Mouse (Mus musculus) lung, embryonic 14.5 days (tissue): Measurements from ENCODE around the gene Stab1. TPM values are rescaled to one million over a fixed set of nuclear protein-coding genes. Genes with fewer than 3 reads are reported as not detected.
A peak's percentile ranks its signal among the peaks of the same experiment; 100 is the strongest.

ENCODE experiments used
- ATAC-seq: fragments of 200-750 bp; cut with Nextera tagmentation; 2 replicates; pipeline ENCODE4 v1.8.0; 2017; ENCODE audit warnings: mild to moderate bottlenecking, moderate TSS enrichment, moderate library complexity; ENCODE audit not compliant: insufficient read depth
- DNase-seq: peaks from one replicate; pipeline ENCODE4 v3.0.0-alpha.2; 2015
- H3K27ac ChIP-seq: fragments of 300-500 bp; sonication (generic); 2 replicates; pipeline ENCODE4 v1.5.1; 2014; ENCODE audit warnings: low read depth, mild to moderate bottlenecking, moderate library complexity
- H3K27me3 ChIP-seq: fragments of 300-500 bp; sonication (generic); 2 replicates; pipeline ENCODE4 v1.6.1; 2014; ENCODE audit warnings: low read length, control low read depth; ENCODE audit not compliant: insufficient read depth
- H3K36me3 ChIP-seq: fragments of 300-500 bp; sonication (generic); 2 replicates; pipeline ENCODE4 v1.6.1; 2014; ENCODE audit warnings: control low read depth; ENCODE audit not compliant: insufficient read depth
- H3K4me1 ChIP-seq: fragments of 300-500 bp; sonication (generic); 2 replicates; pipeline ENCODE4 v1.6.1; 2014; ENCODE audit warnings: antibody characterized with exemption, control low read depth; ENCODE audit not compliant: insufficient read depth
- H3K4me2 ChIP-seq: fragments of 300-500 bp; sonication (generic); 2 replicates; pipeline ENCODE4 v1.6.1; 2014; ENCODE audit warnings: mild to moderate bottlenecking
- H3K4me3 ChIP-seq: fragments of 300-500 bp; sonication (generic); 2 replicates; pipeline ENCODE4 v1.5.1; 2014; ENCODE audit warnings: low read depth, low read length
- H3K9ac ChIP-seq: fragments of 300-500 bp; sonication (generic); 2 replicates; pipeline ENCODE4 v1.6.1; 2014
- H3K9me3 ChIP-seq: fragments of 300-500 bp; sonication (generic); 2 replicates; pipeline ENCODE4 v1.6.1; 2016; ENCODE audit warnings: low read depth, low read length, control low read depth
- CTCF ChIP-seq: IDR thresholded peaks from 2 replicates; pipeline ENCODE4 v1.5.1; 2016; ENCODE audit warnings: antibody characterized with exemption, low read depth
- WGBS: fragments of 180-500 bp; shearing (Covaris S2); extraction: QIAGEN DNeasy Blood & Tissue Kit; methylation state at CpG from one replicate; pipeline ENCODE4 v1.1.7; 2014; 5-methylcytosine and 5-hydroxymethylcytosine counted together
- polyA plus RNA-seq: library from polyadenylated mRNA; unstranded; fragments of >200 nt; fragmentation: Nextera tagmentation; extraction: Ambion mirVana; gene quantifications from 2 replicates; pipeline ENCODE4 v1.2.1, GENCODE M21; 2014

Stab1 gene
- polyA plus RNA-seq, 1 experiment from 2014 or later = 71.3 TPM

DNA sequence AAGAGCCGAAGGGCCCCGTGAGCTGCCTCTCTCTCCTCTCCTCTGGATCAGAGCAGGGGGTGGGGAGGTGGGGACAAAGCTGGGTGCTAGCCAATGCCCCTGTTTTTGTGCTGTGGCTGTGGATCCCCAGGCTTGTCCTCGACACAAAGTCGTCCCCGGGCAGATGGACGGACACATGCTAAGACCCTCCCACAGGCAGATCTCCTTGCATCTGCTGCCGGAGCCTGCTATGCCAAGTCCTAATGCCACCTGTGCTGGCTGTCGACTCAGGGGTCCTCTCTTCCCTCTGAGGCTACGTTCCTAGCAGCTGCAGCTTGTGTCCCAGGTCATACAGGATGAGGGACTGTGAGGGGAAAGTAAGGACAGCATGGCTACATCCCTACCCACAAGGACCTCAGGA lies 1.6 kb downstream of the Stab1 start:
- H3K4me1 ChIP-seq = 0 out of 2 replicates have a peak, but pooled peaks cover 3% of the 10 kb centered on the region
- no peak for ATAC-seq
- H3K36me3 ChIP-seq = peaks cover 19% of the 10 kb centered on the region
- TF ChIP-seq CTCF = no peak
- no peak overlapping the region for H3K27ac ChIP-seq
- no peak for DNase-seq
- H3K4me3 ChIP-seq = peak overlapping the region; percentile 23
- no peak overlapping the region; the same call in 1 of the 2 replicates for H3K9ac ChIP-seq
- WGBS = 57% methylated on average over 9 of the region's 9 CpGs
- H3K4me2 ChIP-seq = peak overlapping the region; percentile 52
- no peaks in the 10 kb centered on the region for H3K9me3 ChIP-seq
- H3K27me3 ChIP-seq = no peaks in the 10 kb centered on the region

DNA sequence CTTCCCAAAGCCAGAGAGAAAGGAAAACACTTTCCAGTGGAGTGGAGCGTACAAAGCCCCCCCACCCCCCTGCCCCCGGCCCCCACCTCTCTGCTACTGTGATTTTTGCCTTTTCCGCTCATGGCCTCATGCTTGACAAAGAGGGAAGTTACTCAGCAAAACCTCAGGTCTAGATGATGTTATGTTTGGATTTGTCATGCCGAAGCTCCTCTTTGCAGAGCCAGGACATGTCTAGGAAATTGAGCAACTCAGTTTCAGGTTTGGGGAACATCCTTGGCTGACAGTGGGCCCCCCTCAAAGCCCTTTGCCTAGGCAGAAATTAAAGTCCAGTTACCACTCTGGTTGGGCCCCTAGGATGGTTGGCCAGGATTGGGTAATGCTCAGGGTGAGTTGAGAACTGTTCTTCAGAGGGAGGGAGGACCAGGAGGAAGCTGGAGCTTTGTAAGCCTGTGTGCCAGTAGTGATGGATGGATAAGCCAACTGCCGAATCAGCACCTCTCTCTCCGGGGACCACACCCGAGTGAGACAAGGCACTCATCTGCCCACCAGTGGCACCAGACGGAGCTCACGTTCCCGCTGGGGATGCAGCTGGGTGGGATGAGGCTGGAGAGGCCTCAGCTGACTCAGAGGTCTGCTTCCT lies 2.3 kb downstream of the Stab1 start:
- Histone ChIP-seq H3K4me2 (peak overlapping the region; percentile 52), H3K36me3 (peaks cover 12% of the 10 kb centered on the region), H3K4me1 (0 out of 2 replicates have a peak, but pooled peaks cover 3% of the 10 kb centered on the region), H3K9ac (no peak overlapping the region), H3K27me3 (no peaks in the 10 kb centered on the region), H3K4me3 (peak overlapping the region; percentile 23), H3K9me3 (no peaks in the 10 kb centered on the region), H3K27ac (no peak overlapping the region)
- WGBS = 33% methylated on average over 10 of the region's 10 CpGs
- no peak for TF ChIP-seq CTCF
- DNase-seq (no peak), ATAC-seq (no peak)

DNA sequence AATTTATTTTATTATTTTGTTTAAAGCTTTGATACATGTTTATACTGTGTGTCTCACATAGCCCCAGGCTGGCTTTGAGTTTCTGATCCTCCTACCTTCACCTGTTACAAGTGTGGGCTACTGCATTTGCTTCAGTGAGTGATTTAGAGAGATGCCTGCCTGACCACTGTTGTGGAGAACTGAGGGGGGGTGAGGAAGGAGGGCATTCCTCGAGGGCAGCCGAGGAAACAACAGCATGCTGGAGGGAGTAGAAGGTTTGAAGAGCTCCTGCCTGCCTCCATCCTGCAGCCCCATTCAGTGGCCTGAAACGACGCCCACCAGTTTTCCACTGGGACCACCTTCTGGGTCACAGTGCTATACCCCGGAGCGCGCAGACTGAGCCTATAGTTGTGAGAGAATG lies 3.0 kb downstream of the Stab1 start:
- WGBS = 51% methylated on average over 7 of the region's 7 CpGs
- Histone ChIP-seq H3K27me3 (no peaks in the 10 kb centered on the region), H3K4me1 (0 out of 2 replicates have a peak, but pooled peaks cover 3% of the 10 kb centered on the region), H3K4me2 (peak overlapping the region; percentile 7; the same call in 1 of the 2 replicates), H3K27ac (no peak overlapping the region), H3K9ac (no peak overlapping the region), H3K4me3 (no peak overlapping the region), H3K9me3 (no peaks in the 10 kb centered on the region), H3K36me3 (peaks cover 6% of the 10 kb centered on the region)
- ATAC-seq (no peak), DNase-seq (no peak)
- no peak for TF ChIP-seq CTCF

DNA sequence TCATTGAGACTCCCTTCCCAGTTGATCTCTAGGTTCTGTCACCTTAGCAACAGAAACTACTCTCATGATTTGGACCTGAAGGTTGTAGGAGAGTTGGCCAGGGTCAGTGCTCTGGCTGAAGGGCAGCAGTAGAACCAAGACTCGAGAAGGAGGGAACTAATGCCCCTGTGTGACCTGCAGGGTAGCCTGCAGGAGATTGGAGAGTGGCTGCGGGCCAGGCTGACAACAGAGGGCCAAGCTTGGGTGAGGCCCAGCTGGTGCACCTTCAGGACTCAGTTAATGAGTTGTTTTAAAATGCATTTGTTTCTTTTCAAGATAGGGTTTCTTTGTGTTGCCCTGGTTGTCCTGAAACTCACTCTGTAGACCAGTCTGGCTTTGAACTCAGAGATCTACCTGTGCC lies 3.4 kb downstream of the Stab1 start:
- H3K27ac ChIP-seq = no peak overlapping the region
- no peak overlapping the region for H3K9ac ChIP-seq
- no peak for DNase-seq
- H3K36me3 ChIP-seq = peaks cover 1% of the 10 kb centered on the region; the same call in 1 of the 2 replicates
- H3K9me3 ChIP-seq = no peaks in the 10 kb centered on the region
- H3K4me3 ChIP-seq = no peak overlapping the region
- WGBS = 59% methylated on average over 2 of the region's 2 CpGs
- no peak for ATAC-seq
- H3K4me2 ChIP-seq = no peak overlapping the region
- no peaks in the 10 kb centered on the region for H3K27me3 ChIP-seq
- 0 out of 2 replicates have a peak, but pooled peaks cover 3% of the 10 kb centered on the region for H3K4me1 ChIP-seq
- no peak for TF ChIP-seq CTCF

DNA sequence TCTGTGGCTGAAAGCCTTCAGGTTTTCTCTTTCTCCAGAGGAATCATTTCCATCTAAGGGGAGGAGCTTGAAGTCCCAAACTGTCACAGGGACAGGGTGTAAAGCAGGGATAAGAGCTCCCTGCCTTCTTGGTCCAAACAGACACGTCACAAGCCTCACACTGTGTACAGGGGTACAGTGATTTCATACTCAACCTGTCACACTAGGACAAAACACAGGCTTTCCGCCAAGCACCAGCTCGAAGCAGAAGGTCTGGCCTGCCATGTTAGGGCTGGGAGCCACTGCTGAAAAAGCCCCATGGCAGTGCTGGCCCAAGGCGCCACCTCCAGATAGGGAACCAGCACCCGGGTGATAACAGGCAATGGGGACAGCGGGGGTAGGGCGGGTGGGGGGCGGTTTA lies 4.4 kb downstream of the Stab1 start:
- DNase-seq (no peak), ATAC-seq (no peak)
- Histone ChIP-seq H3K4me1 (0 out of 2 replicates have a peak, but pooled peaks cover 3% of the 10 kb centered on the region), H3K4me3 (no peak overlapping the region), H3K9ac (no peak overlapping the region), H3K9me3 (no peaks in the 10 kb centered on the region), H3K36me3 (no peaks in the 10 kb centered on the region), H3K27me3 (no peaks in the 10 kb centered on the region), H3K27ac (no peak overlapping the region), H3K4me2 (no peak overlapping the region)
- WGBS = 66% methylated on average over 8 of the region's 8 CpGs
- no peak for TF ChIP-seq CTCF

DNA sequence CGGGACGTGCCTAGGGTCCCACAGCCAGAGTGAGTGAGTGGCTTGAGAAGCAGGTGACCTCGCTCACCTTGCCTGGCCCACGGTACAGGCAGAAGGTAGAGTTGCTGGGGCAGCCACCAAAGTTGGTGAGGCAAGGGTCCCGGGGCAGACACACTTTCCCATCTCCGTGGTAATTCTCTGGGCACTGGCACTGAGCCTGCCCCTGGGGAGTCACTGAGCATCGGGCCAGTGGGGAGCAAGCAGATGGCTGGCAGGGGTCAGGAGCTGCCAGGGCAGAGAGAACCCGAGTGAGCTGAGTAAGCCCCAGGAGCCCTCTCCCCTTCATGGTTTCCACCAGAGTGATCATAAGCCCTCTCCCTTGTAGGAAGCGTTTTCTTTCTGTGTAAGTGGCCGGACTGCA lies 6.8 kb downstream of the Stab1 start:
- Histone ChIP-seq H3K9me3 (no peaks in the 10 kb centered on the region), H3K27ac (no peak overlapping the region), H3K36me3 (no peaks in the 10 kb centered on the region), H3K27me3 (no peaks in the 10 kb centered on the region), H3K4me1 (0 out of 2 replicates have a peak, but pooled peaks cover 3% of the 10 kb centered on the region), H3K4me2 (no peak overlapping the region), H3K4me3 (no peak overlapping the region), H3K9ac (no peak overlapping the region)
- no peak for TF ChIP-seq CTCF
- ATAC-seq (no peak), DNase-seq (no peak)
- 61% methylated on average over 10 of the region's 10 CpGs for WGBS

DNA sequence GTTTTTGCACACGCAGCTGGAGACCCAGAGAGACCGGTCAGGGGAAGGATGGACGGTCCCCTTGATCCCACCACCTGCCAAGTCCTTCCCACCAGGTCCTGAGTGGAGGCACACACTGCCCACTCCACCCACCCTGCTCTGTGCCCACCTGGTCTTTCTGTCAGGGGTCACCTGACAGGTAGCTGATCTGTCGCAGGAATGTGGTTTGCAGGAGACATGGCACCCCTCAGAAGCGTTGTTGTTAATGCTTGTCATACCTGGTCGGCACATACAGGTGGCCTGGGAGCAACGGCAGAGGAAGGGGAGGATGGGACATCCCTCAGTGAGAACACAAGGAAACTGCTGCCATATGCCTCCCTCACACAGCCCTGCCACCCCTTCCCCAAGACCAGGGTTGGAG lies 7.2 kb downstream of the Stab1 start:
- WGBS = 74% methylated on average over 7 of the region's 7 CpGs
- no peak for TF ChIP-seq CTCF
- Histone ChIP-seq H3K4me1 (0 out of 2 replicates have a peak, but pooled peaks cover 3% of the 10 kb centered on the region), H3K27ac (no peak overlapping the region), H3K4me3 (no peak overlapping the region), H3K36me3 (no peaks in the 10 kb centered on the region), H3K9ac (no peak overlapping the region), H3K4me2 (no peak overlapping the region), H3K27me3 (no peaks in the 10 kb centered on the region), H3K9me3 (no peaks in the 10 kb centered on the region)
- DNase-seq = no peak
- ATAC-seq = no peak
